Mouse (Mus musculus): ENCODE data around the gene Vps45. TPM values are rescaled to one million over a fixed set of nuclear protein-coding genes. Genes with fewer than 3 reads are reported as not detected.
"Not testable (repeated sequence)": the region's sequence is repeated elsewhere in the genome, so short reads cannot be mapped to it uniquely, and the experiment has no call there.

The Vps45 gene
- polyA plus RNA-seq, 2 experiments: 6.6 to 9.0 TPM

DNA sequence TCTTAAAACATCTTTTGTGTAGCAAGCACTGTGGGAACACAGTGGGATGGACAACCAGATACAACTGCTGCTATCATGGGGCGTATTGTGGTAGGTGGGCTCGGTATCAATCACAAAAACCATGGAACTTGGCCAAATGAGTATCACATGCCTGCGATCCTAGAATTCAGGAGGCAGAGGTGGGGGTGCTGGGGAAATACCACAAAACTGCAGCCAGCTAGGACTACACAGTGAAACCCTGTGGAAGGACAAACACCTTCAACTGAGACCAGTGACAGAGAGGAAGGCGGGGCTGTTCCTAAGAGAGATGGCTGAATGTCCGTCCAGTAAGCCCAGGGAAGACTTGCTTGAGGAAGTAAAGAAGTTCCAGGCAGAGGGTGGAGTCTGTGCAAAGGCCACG is 3.0 kb downstream of the Vps45 start:
- WGBS (ENCODE audit: insufficient replicate concordance): 76% methylated on average over 6 of the region's 6 CpGs
- no peak overlapping the region for H3K27ac ChIP-seq
- DNase-seq (ENCODE audit: low read depth in 3 of 3, low spot score in 3 of 3): no peak
- no peaks in the 10 kb centered on the region for H3K27me3 ChIP-seq (ENCODE audit: control insufficient read depth, insufficient read depth, low read length)
- H3K4me2 ChIP-seq (ENCODE audit: low read depth): no peak overlapping the region
- TF ChIP-seq CTCF (IDR thresholded peaks at IDR 0.05; ENCODE audit: low read depth) (no peak), EP300 (IDR thresholded peaks at IDR 0.05; ENCODE audit: low read depth) (no peak)
- no peak for ATAC-seq (ENCODE audit: insufficient read depth)
- no peaks in the 10 kb centered on the region for H3K9me3 ChIP-seq (ENCODE audit: control insufficient read depth, low read length)
- peaks cover 0 to 3% of the 10 kb centered on the region in 2 experiments; a peak in 2 of 4 replicates for H3K4me1 ChIP-seq (replicated peaks; ENCODE audit: control insufficient read depth in 2 of 2, insufficient read depth in 2 of 2, low read length in 1 of 2)
- H3K4me3 ChIP-seq (ENCODE audit: insufficient read depth in 1 of 2, low read depth in 2 of 2, low read length in 2 of 2): no peak overlapping the region
- H3K36me3 ChIP-seq (replicated peaks; ENCODE audit: control insufficient read depth, insufficient read depth, low read depth): no peaks in the 10 kb centered on the region
- H3K9ac ChIP-seq (replicated peaks): no peak overlapping the region

DNA sequence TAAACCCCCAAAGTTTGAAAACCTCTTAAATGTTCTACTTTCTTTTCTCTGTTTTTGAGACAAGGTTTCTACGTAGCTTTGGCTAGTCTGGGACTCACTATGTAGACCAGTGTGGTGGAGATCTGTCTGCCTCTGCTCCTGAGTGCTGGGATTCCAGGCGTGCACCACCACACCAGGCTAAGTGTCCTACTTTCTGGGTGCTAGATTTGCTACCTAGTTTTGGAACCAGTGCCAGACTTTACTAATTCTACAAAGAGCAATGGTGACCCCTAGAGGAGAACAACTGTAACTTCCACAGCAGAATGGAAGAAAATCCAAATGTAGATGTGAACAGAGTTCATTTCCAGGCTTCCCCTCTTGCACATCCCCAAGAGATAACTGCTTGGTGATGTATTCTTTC is 6.4 kb downstream of the Vps45 start:
- H3K4me1 ChIP-seq (replicated peaks; ENCODE audit: control insufficient read depth in 2 of 2, insufficient read depth in 2 of 2, low read length in 1 of 2): no peaks in the 10 kb centered on the region
- no peaks in the 10 kb centered on the region for H3K9me3 ChIP-seq (ENCODE audit: control insufficient read depth, low read length)
- ATAC-seq (ENCODE audit: insufficient read depth): no peak
- no peak overlapping the region for H3K4me2 ChIP-seq (ENCODE audit: low read depth)
- DNase-seq (ENCODE audit: low read depth in 3 of 3, low spot score in 3 of 3): peak in 2 of 3 experiments; percentile 15 to 36
- H3K27ac ChIP-seq: no peak overlapping the region
- H3K9ac ChIP-seq (replicated peaks): no peak overlapping the region
- no peak overlapping the region for H3K4me3 ChIP-seq (ENCODE audit: insufficient read depth in 1 of 2, low read depth in 2 of 2, low read length in 2 of 2)
- TF ChIP-seq CTCF (IDR thresholded peaks at IDR 0.05; ENCODE audit: low read depth) (peak; percentile 81), EP300 (IDR thresholded peaks at IDR 0.05; ENCODE audit: low read depth) (no peak)
- no peaks in the 10 kb centered on the region for H3K27me3 ChIP-seq (ENCODE audit: control insufficient read depth, insufficient read depth, low read length)
- H3K36me3 ChIP-seq (replicated peaks; ENCODE audit: control insufficient read depth, insufficient read depth, low read depth): peaks cover under 1% of the 10 kb centered on the region; the same call in 1 of the 2 replicates
- 40% methylated on average over 2 of the region's 2 CpGs for WGBS (ENCODE audit: insufficient replicate concordance)

DNA sequence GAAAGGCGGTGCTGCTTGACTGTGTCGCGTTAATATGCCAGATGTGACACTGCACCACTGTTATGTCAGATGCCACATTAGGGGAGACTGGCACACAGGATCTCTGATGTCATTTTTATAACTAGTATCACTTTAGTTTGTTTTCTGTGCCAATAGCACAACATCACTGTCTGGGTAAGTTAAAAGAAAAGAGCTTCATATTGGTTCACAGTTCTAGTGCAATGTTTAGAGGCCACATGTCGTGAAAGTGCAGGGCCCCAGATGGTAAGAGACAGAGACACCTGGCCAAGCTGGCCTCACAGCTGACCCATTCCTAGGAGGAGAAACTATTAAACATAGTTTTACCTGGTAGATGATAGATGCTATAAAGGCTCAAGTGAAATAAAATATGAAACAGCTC is 7.1 kb downstream of the Vps45 start:
- H3K27ac ChIP-seq: no peak overlapping the region
- DNase-seq (ENCODE audit: low read depth in 3 of 3, low spot score in 3 of 3): no peak
- H3K4me3 ChIP-seq (ENCODE audit: insufficient read depth in 1 of 2, low read depth in 2 of 2, low read length in 2 of 2): no peak overlapping the region
- H3K9me3 ChIP-seq (ENCODE audit: control insufficient read depth, low read length): no peaks in the 10 kb centered on the region
- H3K4me2 ChIP-seq (ENCODE audit: low read depth): no peak overlapping the region
- no peaks in the 10 kb centered on the region for H3K4me1 ChIP-seq (replicated peaks; ENCODE audit: control insufficient read depth in 2 of 2, insufficient read depth in 2 of 2, low read length in 1 of 2)
- TF ChIP-seq CTCF (IDR thresholded peaks at IDR 0.05; ENCODE audit: low read depth) (no peak), EP300 (IDR thresholded peaks at IDR 0.05; ENCODE audit: low read depth) (no peak)
- no peaks in the 10 kb centered on the region for H3K27me3 ChIP-seq (ENCODE audit: control insufficient read depth, insufficient read depth, low read length)
- H3K36me3 ChIP-seq (replicated peaks; ENCODE audit: control insufficient read depth, insufficient read depth, low read depth): peaks cover 3% of the 10 kb centered on the region; the same call in 1 of the 2 replicates
- WGBS (ENCODE audit: insufficient replicate concordance): 79% methylated on average over 4 of the region's 4 CpGs
- H3K9ac ChIP-seq (replicated peaks): no peak overlapping the region
- ATAC-seq (ENCODE audit: insufficient read depth): no peak

DNA sequence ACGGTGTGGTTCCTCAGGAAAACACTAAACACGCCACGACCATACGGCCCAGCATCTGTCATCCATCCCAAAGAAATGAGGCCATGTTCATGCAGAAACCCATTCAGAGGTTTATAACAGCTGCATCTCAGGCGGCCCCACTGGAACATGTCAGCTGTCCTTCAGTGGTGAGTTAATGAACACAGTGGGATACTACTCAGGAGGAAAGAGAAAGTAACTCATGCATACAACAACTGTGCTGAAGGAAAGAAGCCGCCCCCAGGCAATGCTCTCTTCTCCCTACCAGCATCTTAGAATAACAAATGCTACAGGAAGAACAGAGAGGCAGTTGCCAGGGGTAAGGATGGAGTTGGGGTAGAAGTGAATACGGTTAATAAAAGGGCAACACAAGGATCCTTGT is 7.5 kb downstream of the Vps45 start:
- no peak overlapping the region for H3K4me2 ChIP-seq (ENCODE audit: low read depth)
- peaks cover 6% of the 10 kb centered on the region; the same call in 1 of the 2 replicates for H3K36me3 ChIP-seq (replicated peaks; ENCODE audit: control insufficient read depth, insufficient read depth, low read depth)
- H3K4me3 ChIP-seq (ENCODE audit: insufficient read depth in 1 of 2, low read depth in 2 of 2, low read length in 2 of 2): no peak overlapping the region
- H3K4me1 ChIP-seq (replicated peaks; ENCODE audit: control insufficient read depth in 2 of 2, insufficient read depth in 2 of 2, low read length in 1 of 2): no peaks in the 10 kb centered on the region
- TF ChIP-seq CTCF (IDR thresholded peaks at IDR 0.05; ENCODE audit: low read depth) (no peak), EP300 (IDR thresholded peaks at IDR 0.05; ENCODE audit: low read depth) (no peak)
- no peak overlapping the region for H3K27ac ChIP-seq
- DNase-seq (ENCODE audit: low read depth in 3 of 3, low spot score in 3 of 3): no peak
- H3K9me3 ChIP-seq (ENCODE audit: control insufficient read depth, low read length): no peaks in the 10 kb centered on the region
- no peak overlapping the region for H3K9ac ChIP-seq (replicated peaks)
- H3K27me3 ChIP-seq (ENCODE audit: control insufficient read depth, insufficient read depth, low read length): no peaks in the 10 kb centered on the region
- WGBS (ENCODE audit: insufficient replicate concordance): 76% methylated on average over 7 of the region's 7 CpGs
- no peak for ATAC-seq (ENCODE audit: insufficient read depth)

DNA sequence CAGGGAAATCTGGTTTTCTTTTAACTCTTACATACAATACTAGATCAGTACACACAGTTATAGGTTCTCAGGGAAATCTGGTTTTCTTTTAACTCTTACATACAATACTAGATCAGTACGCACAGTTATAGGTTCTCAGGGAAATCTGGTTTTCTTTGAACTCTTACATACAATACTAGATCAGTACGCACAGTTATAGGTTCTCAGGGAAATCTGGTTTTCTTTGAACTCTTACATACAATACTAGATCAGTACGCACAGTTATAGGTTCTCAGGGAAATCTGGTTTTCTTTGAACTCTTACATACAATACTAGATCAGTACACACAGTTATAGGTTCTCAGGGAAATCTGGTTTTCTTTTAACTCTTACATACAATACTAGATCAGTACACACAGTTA is 13.7 kb downstream of the Vps45 start:
- not testable (repeated sequence) for H3K4me1 ChIP-seq (replicated peaks; ENCODE audit: control insufficient read depth in 2 of 2, insufficient read depth in 2 of 2, low read length in 1 of 2); DNase-seq (ENCODE audit: low read depth in 3 of 3, low spot score in 3 of 3); H3K36me3 ChIP-seq (replicated peaks; ENCODE audit: control insufficient read depth, insufficient read depth, low read depth); H3K27ac ChIP-seq; ATAC-seq (ENCODE audit: insufficient read depth); H3K9me3 ChIP-seq (ENCODE audit: control insufficient read depth, low read length); H3K9ac ChIP-seq (replicated peaks); H3K27me3 ChIP-seq (ENCODE audit: control insufficient read depth, insufficient read depth, low read length); H3K4me2 ChIP-seq (ENCODE audit: low read depth); H3K4me3 ChIP-seq (ENCODE audit: insufficient read depth in 1 of 2, low read depth in 2 of 2, low read length in 2 of 2)
- WGBS (ENCODE audit: insufficient replicate concordance): 74% methylated on average over 3 of the region's 3 CpGs

All from liver, embryonic 14.5 days (tissue).